In the genomic region with DNA sequence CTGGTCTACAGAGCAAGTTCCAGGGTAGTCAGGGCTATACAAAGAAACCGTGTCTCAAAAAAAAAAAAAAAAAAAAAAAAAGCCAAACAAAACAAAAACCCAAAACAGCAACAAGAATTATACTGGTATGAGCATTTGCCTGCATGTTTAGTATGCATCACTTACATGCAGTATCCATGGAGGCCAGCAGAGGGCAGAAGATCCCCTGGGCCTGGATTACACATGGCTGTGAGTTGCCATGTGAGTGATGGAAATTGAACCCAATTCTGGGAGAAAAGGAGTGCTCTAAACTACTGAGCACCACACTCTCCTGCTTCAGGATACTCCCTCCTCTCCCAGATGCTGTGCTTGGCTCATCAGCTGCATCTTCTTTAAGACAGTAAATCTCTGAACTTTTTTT, we compare ENCODE assay signal across 8 mouse cellular contexts. TPM values are rescaled to one million over a fixed set of nuclear protein-coding genes. Genes with fewer than 3 reads are reported as not detected.
DNase-seq lines count a peak whose midpoint lies in the region; ATAC-seq and TF ChIP-seq lines count a peak whose summit lies in the region.

No protein-coding gene starts in this region.

- no peak overlapping the region for H3K9ac ChIP-seq in forebrain, postnatal 0 days
- H3K9ac ChIP-seq in forebrain, embryonic 12.5 days = no peak overlapping the region

- peak; percentile 71 for DNase-seq in forebrain, postnatal 0 days
- DNase-seq in CD8-positive naive resting alpha-beta T cell, adult 2 months (ENCODE audit: low read depth in 2 of 2, low spot score in 2 of 2) = peak; percentile 48 to 67
- peak; percentile 35 for DNase-seq in c-Kit-negative CD71-positive TER-119-positive erythroid progenitor cells, embryonic 14.5 days (ENCODE audit: low read depth, low spot score)
- DNase-seq in frontal cortex, postnatal 36 days (ENCODE audit: low spot score in 2 of 2) = peak; percentile 52 to 80
- peak; percentile 50 to 79 for DNase-seq in layer of hippocampus, adult 2 months (ENCODE audit: low spot score in 2 of 2)
- peak; percentile 44 to 76 for DNase-seq in lung, postnatal 4 days
- DNase-seq in spleen, postnatal 4 days (ENCODE audit: low spot score in 2 of 2) = peak; percentile 67 to 86

- no peak overlapping the region for H3K4me3 ChIP-seq in forebrain, postnatal 0 days (ENCODE audit: low read depth, low read length)
- H3K4me3 ChIP-seq in forebrain, embryonic 12.5 days (replicated peaks) = no peak overlapping the region
- H3K4me3 ChIP-seq in layer of hippocampus, adult 2 months = no peak overlapping the region

- no peaks in the 10 kb centered on the region for H3K9me3 ChIP-seq in forebrain, postnatal 0 days (ENCODE audit: low read length)
- H3K9me3 ChIP-seq in forebrain, embryonic 12.5 days = no peaks in the 10 kb centered on the region

- ATAC-seq in forebrain, postnatal 0 days = no peak
- no peak for ATAC-seq in forebrain, embryonic 12.5 days (ENCODE audit: low FRiP score)

- 29% methylated on average over 1 of the region's 1 CpGs for WGBS in forebrain, postnatal 0 days
- WGBS in forebrain, embryonic 12.5 days = 21% methylated on average over 1 of the region's 1 CpGs

- H3K4me2 ChIP-seq in forebrain, postnatal 0 days (ENCODE audit: low read depth) = no peak overlapping the region
- H3K4me2 ChIP-seq in forebrain, embryonic 12.5 days = no peak overlapping the region

- H3K36me3 ChIP-seq in forebrain, postnatal 0 days (ENCODE audit: insufficient read depth) = no peaks in the 10 kb centered on the region
- H3K36me3 ChIP-seq in forebrain, embryonic 12.5 days (replicated peaks) = 0 out of 2 replicates have a peak, but pooled peaks cover 5% of the 10 kb centered on the region

- H3K27ac ChIP-seq in forebrain, postnatal 0 days (ENCODE audit: low read depth, low read length) = no peak overlapping the region
- no peak overlapping the region for H3K27ac ChIP-seq in forebrain, embryonic 12.5 days
- H3K27ac ChIP-seq in layer of hippocampus, adult 2 months = no peak overlapping the region

- H3K4me1 ChIP-seq in forebrain, postnatal 0 days (ENCODE audit: insufficient read depth) = peaks cover 8% of the 10 kb centered on the region; the same call in 1 of the 2 replicates
- H3K4me1 ChIP-seq in forebrain, embryonic 12.5 days = peaks cover 9% of the 10 kb centered on the region

- peak; percentile 84 for TF ChIP-seq CTCF in forebrain, postnatal 0 days (IDR thresholded peaks at IDR 0.05; ENCODE audit: low read depth)
- TF ChIP-seq CTCF in layer of hippocampus, adult 2 months (conservative IDR thresholded peaks at IDR 0.05) = peak; percentile 84

- no peaks in the 10 kb centered on the region for H3K27me3 ChIP-seq in forebrain, postnatal 0 days (ENCODE audit: insufficient read depth, low read length)
- H3K27me3 ChIP-seq in forebrain, embryonic 12.5 days = no peaks in the 10 kb centered on the region

RNA-seq across cellular contexts. Expression of gene Rnf185, which starts 4.2 kb away (rescaled TPM):
- total RNA-seq in forebrain, postnatal 0 days (2014; rRNA removed) = 35.9 and 38.8 TPM in 2 replicates
- 36.3 and 36.9 TPM in 2 replicates for polyA plus RNA-seq in forebrain, postnatal 0 days (2015; fragmentation: Nextera tagmentation; extraction: Ambion mirVana)
- polyA plus RNA-seq in forebrain, embryonic 12.5 days (2016; fragmentation: Nextera tagmentation; extraction: Ambion mirVana) = 42.4 and 43.2 TPM in 2 replicates
- 10 to 100 TPM; 26.6 to 29.1 TPM for total RNA-seq in layer of hippocampus, adult 2 months (2021)

RNA-seq across cellular contexts. Expression of gene Pla2g3, which starts 31.7 kb away (rescaled TPM):
- total RNA-seq in forebrain, postnatal 0 days (2014; rRNA removed) = 21.3 and 26.2 TPM in 2 replicates
- polyA plus RNA-seq in forebrain, postnatal 0 days (2015; fragmentation: Nextera tagmentation; extraction: Ambion mirVana) = 9.4 and 11.9 TPM in 2 replicates
- polyA plus RNA-seq in forebrain, embryonic 12.5 days (2016; fragmentation: Nextera tagmentation; extraction: Ambion mirVana) = 0.59 and 0.64 TPM in 2 replicates
- 1 to 10 TPM; 2.1 to 2.3 TPM for total RNA-seq in layer of hippocampus, adult 2 months (2021)

RNA-seq across cellular contexts. Expression of gene Limk2, which starts 47.4 kb away (rescaled TPM):
- total RNA-seq in forebrain, postnatal 0 days (2014; rRNA removed) = 148 and 173 TPM in 2 replicates
- 87.7 and 98.6 TPM in 2 replicates for polyA plus RNA-seq in forebrain, postnatal 0 days (2015; fragmentation: Nextera tagmentation; extraction: Ambion mirVana)
- polyA plus RNA-seq in forebrain, embryonic 12.5 days (2016; fragmentation: Nextera tagmentation; extraction: Ambion mirVana) = 79.4 and 79.8 TPM in 2 replicates
- total RNA-seq in layer of hippocampus, adult 2 months (2021) = 100 to 1,000 TPM in 1 of 2 experiments, 10 to 100 TPM in 1; 97.6 to 117 TPM

RNA-seq across cellular contexts. Expression of gene Inpp5j, which starts 48.3 kb away (rescaled TPM):
- total RNA-seq in forebrain, postnatal 0 days (2014; rRNA removed) = 3.5 and 6.5 TPM in 2 replicates
- 6.6 and 9.7 TPM in 2 replicates for polyA plus RNA-seq in forebrain, postnatal 0 days (2015; fragmentation: Nextera tagmentation; extraction: Ambion mirVana)
- polyA plus RNA-seq in forebrain, embryonic 12.5 days (2016; fragmentation: Nextera tagmentation; extraction: Ambion mirVana) = 0.49 and 0.52 TPM in 2 replicates
- total RNA-seq in layer of hippocampus, adult 2 months (2021) = 10 to 100 TPM; 87.1 to 97.1 TPM

RNA-seq across cellular contexts. Expression of gene Selenom, which starts 58.1 kb away (rescaled TPM):
- total RNA-seq in forebrain, postnatal 0 days (2014; rRNA removed) = 119 and 172 TPM in 2 replicates
- 224 and 227 TPM in 2 replicates for polyA plus RNA-seq in forebrain, postnatal 0 days (2015; fragmentation: Nextera tagmentation; extraction: Ambion mirVana)
- polyA plus RNA-seq in forebrain, embryonic 12.5 days (2016; fragmentation: Nextera tagmentation; extraction: Ambion mirVana) = 49.7 and 51.0 TPM in 2 replicates
- total RNA-seq in layer of hippocampus, adult 2 months (2021) = 100 to 1,000 TPM; 199 to 202 TPM
